Mouse (Mus musculus) retina, postnatal 7 days (tissue): ENCODE data around the gene Epb41l5.

ENCODE experiments used
- DNase-seq: peaks from one replicate; pipeline ENCODE4 v3.0.0-alpha.2; 2012; ENCODE audit warnings: low read depth, low spot score

Gene Epb41l5

DNA sequence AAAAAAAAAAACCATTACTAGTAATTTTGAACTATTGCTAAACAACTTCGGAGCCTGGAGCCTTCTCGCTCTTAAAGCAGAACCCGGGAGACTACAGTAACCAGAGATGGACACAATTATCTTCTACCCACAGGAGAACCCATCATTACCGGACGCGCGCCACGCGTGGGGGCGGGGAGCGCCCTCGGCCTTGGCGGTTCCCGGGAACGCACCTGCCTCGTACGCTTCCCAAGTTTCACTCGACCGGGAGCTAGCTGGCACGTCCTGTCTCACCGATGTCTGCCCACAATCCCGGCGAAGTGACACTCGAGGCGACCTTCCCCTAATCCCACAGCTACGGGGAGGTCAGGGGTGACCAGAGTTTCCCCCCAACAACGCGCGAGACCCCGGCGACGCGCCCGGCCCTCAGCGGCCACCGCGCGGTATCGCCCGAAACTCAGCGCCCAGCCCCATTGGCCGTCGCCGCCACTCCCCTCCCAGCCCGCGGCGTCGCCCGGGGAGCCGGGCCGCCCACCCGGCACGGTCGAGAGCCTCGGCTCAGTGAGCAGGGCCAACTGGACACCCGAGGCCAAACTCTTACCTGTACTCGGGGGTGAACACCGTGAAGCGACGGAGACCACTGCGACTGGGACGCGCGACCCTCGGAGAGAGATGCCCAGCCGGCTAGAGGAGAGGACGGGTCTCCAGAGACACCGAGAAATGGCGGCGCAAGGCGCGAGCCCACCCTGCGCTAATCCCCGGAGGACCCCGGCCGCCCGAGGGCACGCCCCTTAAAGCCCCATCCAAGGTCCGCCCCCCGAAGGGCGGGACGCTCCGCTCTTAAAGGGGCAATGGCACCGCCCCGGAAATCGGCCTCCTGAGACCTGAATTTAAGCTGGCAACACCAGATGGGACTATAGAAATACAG, at the start of gene Epb41l5:
Gene Epb41l5 (minus strand): TSS at position 796 of the 907 bp plus-strand sequence.
- peak; percentile 80 for DNase-seq

DNA sequence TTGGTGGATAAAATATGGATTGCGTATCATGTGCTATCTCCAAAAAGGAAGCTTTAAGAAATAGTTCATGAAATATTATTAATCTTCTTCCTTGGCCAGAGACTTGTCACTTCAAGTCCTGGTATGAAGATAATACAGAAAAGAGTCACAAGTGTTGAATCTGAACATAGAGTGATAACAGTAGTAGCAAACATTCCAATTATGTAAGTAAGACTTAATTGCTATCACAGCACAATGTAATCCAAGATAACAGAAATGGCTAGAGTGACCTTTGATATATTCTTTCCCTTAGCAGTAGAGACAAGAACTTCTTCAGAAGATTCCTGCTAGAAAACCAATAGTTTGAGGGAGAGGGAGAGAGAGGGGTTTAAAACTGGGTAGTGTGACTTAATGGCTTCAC, 48.1 kb upstream of the Epb41l5 start:
- no peak for DNase-seq

DNA sequence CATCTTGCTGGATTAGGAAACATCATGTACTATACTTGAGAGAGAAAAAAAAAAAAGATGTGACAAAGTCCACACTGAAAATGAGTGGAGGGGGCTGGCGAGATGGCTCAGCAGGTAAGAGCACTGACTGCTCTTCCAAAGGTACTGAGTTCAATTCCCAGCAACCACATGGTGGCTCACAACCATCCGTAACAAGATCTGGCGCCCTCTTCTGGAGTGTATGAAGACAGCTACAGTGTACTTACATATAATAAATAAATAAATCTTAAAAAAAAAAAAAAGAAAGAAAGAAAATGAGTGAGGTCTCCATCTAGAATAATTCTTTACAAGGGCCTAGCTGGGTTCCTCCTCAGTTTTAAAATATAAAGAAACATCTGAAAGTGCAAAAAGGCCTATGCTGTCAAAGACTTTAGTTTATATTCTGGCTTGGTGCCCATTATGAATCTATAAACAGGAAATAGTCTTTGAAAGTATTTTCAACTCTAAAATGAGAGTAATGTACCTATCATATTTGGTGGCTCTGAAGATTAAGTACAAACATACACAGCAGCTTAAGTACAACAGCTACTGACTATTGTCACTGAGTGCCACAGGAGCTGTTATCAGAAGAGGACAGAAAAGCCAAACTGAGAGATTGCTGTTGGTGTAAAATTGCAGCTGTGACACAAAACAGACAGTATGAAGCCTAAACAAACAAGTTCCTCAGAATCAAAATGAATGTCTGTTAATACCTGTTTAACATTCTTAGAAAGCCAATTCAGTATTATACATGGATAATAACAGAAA, 37.2 kb upstream of the Epb41l5 start:
- no peak for DNase-seq

DNA sequence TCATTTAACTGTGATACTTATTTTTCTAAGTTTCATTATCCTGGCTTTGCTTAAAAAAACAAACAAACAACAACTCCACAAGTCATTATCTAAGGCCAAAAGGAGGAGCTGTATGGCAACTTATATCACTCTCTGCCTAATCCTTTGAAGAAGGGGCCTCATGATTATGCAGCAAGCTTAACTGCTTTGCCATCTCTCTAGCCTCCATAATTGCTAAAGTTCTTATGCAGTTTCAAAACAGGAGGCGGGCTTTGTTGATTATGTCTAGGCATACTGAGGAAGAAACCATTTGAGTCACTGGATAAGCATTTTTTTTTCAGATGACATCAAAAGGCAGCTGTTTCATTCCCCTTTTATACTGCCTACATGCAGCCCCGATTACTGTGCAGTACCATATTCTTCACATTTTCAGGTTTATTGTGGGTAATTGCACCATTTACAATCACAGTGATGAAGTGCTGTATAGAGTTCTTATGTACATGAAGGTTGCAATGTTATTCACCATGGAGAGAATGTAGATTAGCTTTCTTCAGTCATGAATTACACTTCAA, 32.9 kb upstream of the Epb41l5 start:
- no peak for DNase-seq

DNA sequence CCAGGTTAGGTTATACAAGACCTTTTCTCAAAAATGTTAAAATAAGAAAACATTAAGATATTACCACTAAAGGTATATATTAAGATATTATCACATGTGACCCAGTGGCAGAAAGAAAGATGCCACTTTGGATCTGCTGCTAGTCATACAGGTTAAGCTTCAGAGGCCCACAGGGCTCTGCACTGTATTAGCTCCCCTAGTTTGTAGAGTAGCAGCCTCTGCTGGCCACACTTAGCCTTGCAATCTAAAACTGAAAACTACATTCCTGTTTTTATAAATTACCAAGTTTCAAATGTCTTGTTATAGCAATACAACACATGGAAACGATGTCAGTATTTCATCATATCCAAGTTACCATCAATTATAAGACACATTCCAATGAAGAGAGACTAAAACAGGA, 26.2 kb upstream of the Epb41l5 start:
- peak; percentile 28 for DNase-seq

DNA sequence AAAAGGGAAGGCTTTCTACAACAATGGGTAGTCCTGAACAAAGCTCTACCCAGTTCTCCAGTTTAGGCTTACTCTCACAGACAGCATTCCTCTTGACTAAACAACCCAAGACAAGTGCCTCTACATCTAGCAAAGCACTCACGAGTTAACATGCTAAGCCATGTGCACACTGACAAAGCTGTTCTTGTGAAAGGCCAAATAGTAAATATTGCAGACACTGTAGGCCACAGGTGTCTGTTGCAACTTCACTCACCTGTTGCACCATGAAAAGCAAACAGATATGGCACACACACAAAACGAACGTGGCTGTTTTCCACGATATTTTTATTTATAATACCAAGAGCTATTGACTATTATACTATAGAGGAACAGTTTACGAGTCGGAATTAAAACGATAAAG, 18.1 kb upstream of the Epb41l5 start:
- no peak for DNase-seq

DNA sequence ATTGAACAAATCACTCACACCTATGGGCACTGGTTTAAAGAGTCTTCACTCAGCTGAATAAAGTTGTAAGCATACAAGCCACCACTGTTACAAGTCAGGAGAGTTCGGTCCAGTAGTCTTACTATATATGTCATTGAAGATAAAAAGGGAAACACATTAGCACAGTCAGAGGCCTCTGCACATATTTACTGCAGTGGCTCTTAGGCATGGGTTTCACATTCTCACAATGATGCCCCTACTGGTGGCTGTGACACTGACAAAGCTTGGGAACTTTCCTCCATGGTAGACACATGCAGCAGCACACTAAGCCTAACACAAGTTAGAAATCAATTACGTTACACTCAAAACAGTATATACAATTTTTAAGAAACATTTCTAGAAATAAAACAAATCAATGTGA, 5.5 kb upstream of the Epb41l5 start:
- no peak for DNase-seq

DNA sequence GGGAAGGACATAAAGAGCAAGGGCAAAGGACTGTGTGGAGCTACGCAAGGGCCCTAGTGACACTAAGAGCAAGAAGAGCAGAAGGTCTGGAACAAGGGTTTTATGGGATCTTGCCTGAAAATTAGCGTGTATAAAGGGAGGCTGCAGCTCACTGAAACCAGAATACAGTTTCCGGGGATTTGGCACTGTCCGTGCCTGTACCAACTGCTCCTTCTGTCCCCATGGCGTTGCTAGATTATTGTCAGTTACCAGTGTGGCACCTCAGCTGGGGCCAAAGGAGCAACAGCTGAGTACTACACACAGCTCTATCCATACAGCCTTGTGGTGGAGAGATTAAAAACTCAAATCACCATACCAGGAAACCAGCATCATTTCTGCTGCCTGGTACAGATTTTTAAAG, 1.6 kb upstream of the Epb41l5 start:
- no peak for DNase-seq

DNA sequence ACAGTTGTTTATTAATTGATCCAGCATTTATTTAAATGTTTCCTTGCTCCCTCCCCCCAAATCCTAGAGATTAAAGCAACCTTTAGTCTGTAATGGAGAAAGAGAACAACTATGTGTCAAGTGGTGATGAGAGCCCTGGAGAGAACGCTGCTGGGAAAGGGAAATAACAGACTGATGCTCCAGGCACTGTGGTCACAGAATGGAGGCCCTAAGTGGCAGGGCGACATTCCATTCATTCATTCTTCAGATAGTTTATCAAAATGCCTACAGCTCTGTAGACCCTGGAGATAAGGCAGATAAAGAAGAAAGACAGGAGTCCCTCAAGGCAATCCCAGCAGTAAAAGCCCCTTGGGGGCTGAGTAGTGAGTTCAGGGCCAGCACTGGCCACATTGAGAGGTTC, 827 bp upstream of the Epb41l5 start:
- DNase-seq, result no peak

DNA sequence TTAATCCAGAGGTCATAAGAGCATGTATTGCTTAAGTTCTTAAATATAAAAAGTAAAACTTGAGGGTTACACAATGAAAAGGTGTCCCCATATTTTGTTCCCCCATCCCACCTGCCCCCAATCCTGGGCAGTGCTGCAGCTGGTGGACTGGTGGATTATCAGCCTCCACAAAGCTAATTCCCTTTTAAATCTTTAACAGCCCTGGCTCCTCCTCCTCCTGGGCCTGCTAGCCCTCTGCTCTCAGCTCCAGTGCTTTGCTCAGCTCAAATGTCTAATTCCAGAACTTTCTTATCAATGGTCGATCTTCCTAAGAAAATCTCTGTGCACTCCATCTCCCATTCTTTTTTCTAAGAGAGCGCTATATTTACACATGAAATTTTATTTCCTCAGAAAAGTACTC, 2.4 kb downstream of the Epb41l5 start:
- peak; percentile 27 for DNase-seq

DNA sequence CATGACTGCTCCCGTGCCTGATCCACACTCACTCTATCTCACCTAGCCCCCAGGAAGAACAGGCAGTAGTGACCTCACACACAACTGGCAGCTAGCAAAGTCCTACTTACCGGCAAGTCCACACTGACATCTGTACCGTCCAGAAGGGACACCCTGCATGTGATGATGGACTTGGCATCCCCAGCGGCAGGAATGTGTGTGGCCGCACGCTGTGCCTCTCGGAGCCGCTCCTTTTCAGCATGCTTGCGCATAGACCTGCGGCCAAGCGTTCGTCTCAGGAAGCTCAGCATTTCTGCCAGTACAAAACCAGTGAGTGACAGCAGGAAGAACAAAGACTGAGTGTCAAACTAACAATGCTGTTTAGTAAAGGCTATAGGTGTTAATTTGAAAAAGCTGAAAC, 6.4 kb downstream of the Epb41l5 start:
- DNase-seq, result peak; percentile 11

DNA sequence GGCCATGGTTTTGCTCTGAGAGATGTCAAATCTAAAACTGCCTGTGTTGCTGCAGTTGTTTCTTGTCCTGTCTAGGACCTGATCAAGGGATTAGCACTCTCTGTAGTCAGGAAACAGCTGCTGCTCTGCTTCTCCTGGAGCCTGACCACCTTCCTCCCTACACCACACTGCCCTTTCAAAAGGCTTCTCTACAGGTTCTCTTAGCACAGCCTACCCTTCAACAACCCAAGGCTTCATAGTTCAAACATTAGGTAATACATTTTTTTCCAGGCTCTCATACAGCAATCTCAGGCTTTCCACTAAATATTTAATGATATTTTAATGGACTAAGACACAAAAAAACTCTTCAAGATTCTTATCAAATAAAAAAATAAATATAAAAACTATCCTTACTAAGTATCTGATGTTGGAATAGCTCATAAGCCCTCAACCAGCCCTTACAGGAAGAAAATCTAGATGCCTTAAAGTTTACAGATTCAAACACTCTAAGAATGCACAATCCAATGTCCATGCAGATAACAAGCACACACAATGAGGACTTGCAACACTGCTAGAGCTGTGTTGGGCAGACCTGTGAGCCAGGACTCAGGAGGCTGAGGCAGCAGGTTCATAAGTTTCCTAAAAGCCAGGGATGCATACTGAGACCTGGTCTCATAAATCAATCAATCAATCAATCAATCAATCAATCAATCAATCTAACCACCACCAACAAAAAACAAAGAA, 7.5 kb downstream of the Epb41l5 start:
- DNase-seq, result no peak

DNA sequence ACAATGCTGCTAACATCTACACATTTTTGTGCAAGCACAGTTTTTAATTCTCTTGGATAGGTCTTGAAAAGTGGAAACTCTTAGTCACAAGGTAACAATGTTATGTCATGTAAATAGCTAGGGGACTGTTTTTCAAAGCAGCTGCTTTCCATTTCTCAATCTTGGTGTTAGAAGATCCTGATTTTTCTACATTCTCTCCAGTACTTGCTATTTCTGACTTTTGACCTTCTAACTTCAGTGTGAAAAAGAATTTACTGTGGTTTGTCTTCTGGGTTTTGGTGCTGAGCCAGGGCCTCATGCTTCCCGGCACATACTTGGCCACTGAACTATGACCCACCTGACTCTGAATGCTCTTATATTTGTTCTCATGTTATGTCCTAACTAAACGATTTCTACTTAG, 8.8 kb downstream of the Epb41l5 start:
- no peak for DNase-seq

DNA sequence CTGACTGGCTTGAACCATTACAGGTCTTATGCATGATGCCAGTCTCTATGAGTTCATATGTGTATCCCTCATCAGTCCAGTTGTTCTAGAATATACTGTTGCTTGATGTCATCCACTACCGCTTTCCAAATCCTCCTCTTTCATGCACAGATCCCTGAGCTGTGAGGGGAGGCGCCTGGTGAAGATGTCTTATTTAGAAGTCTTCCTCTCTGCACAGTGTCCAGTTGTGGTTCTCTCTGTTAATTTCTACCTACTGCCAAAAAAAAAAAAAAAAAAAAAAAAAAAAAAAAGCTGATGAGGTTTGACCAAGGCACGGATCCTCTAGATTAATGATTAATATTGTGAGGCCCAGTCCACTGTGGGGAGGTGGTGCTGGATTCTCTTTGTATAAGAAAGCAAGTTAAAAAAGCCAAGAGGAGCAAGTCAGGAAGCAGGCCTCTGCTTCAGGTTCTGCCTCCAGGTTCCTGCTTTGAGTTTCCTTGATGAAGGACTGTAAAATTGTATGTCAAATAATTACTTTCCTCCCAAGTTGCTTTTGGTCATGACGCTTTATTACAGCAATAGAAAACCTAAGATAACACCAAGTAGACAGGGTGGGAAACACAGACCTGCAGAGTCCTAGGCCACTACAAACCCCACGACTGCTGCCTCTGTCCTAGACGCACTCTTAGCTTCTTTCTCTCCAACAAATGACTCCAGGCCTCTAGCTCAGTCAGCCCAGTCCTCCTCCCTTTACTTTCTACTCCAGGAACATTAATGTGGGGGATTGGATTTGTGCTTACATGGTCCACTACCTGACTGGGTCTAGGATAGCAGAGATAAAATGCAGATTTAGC, 11.4 kb downstream of the Epb41l5 start:
- no peak for DNase-seq

DNA sequence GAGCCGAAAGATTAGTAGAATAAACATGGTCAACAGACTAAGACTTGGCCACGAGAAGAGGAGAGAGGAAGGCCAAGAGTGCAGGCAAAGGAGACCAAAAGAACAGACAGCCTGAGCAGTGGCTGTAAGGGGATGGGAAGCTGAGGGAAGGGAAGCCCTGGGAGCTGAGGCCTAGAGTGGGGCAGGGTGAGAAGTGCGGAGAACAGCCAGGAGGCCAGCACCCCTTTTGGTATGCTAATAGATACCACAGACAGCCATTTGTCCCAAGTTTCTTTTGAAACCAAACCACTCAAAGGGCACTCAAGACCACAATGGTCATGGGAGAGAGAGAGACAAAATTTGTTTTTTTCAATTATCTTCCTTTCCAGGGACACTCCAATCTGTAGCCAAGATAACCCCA, 14.1 kb downstream of the Epb41l5 start:
- DNase-seq, result no peak

DNA sequence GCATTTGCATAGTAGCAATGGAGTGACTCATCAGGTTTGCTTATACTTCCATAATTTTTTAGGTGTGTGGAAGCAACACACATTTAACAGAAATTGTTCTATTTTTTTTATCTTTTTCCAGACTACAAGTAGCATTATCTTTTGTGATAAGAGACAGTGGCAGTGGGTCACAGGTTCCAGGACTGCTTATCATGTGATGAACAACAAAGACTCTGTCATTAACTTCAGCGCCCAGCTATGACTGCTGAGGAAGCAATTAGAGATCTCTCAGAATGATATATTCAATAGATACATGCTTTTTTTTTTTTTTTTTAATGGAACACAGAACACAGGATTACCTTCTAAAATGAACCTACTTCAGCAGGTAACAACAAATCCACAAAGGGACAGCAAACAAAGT, 18.4 kb downstream of the Epb41l5 start:
- DNase-seq, result no peak

DNA sequence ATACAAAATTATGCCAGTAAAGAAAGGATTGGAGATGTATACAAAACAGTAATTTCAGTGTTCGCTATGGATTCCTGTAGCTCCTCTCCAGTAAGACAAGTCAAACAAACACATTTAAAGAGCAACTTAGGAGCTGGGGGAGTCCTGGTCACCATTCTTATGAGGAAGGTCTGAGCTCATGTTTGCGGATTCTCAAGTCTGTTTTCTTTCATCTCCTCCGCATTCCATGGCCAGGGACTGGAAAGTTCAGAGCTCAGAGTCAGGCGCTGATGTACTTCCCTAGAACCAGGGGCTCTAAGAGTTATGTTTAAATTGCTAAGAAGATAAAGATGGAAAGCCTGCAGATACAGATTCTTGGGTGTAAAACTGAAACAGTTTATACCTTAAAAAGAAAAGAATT, 22.0 kb downstream of the Epb41l5 start:
- DNase-seq, result no peak

DNA sequence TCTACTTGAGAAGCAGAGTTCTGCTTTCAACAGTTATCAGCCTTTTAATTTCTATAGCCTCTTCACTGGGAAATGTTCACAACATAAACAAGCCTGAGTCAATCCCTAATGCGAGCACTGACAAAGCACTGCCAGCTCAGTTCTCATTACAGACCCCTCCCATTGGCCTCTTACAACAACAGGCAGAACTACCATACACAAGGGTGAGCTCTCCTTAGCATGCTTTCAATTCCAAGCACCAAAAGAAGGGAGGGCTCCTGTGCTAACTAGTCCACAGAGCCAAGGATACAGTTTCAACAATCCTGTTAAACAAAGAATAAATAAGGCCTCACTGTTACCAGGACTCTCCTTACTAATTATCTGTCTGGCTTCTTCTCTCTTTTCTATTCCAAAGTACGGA, 24.4 kb downstream of the Epb41l5 start:
- no peak for DNase-seq

DNA sequence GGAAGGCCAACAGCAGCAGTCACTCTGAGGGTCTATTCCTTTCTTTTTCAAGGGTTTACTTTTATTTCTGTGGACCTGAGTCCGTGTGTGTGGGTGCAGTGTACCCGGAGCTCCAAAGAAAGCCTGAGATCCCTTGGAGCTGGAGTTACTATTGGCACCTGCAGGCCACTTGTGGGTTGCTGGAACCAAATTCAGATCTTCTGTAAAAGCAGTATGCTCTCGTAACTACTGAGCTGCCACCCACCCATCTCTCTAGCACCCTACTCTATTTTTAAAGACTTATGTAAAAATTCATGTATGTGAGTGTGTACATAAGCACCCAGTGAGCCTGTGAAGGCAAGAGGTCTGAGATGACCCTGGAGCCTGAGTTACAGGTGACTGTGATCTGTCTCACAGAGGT, 43.4 kb downstream of the Epb41l5 start:
- no peak for DNase-seq

DNA sequence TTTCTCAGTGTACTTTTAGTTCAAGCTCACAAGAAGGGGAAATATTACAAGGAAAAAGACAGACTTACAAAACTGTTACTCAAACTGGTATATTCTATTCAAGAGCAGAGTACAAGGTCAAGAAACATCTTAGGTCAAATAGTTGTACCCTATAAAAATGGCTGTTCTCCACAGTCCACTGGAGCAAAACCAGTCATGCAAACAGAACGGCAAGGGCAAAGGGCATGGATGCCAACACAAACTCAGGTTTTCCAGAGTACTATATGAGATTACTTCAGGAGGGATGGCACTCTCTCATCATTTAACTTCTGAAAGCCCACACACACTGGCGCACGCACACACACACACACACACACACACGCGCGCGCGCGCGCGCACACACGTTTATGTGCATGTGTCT, 46.4 kb downstream of the Epb41l5 start:
- no peak for DNase-seq

DNA sequence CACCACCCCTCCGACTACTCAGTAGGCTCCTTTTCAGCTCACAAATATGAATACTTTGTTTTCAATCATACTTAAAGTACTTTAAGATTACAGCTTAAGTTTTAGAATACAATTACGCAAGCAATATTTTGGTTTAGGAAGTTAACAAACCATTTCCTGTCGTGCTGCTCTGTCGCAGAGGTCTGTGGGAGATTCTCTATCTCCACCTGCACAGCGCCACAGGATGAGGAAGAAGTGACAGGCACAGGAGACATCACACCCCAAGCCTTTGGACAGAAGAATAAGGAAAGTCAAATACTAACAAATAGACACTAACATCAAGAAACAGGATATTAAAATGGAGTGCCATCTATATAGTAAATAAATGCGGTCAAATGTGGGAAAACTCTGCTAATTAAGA, 49.9 kb downstream of the Epb41l5 start:
- no peak for DNase-seq
